Mouse (Mus musculus) heart, adult 2 months (tissue): ENCODE measurements around the gene Prkcq.

Experiments
- CTCF ChIP-seq: fragments of 200-600 bp; IDR thresholded peaks from 2 replicates; pipeline ENCODE4 v1.8.1; 2022; ENCODE audit warnings: antibody characterized with exemption, mild to moderate bottlenecking, moderate library complexity
- POLR2A ChIP-seq: fragments of 200-500 bp; IDR thresholded peaks from 2 replicates; pipeline ENCODE4 v1.6.1; 2011; ENCODE audit warnings: mild to moderate bottlenecking, low read depth, low read length, control low read depth; ENCODE audit not compliant: insufficient read depth

DNA sequence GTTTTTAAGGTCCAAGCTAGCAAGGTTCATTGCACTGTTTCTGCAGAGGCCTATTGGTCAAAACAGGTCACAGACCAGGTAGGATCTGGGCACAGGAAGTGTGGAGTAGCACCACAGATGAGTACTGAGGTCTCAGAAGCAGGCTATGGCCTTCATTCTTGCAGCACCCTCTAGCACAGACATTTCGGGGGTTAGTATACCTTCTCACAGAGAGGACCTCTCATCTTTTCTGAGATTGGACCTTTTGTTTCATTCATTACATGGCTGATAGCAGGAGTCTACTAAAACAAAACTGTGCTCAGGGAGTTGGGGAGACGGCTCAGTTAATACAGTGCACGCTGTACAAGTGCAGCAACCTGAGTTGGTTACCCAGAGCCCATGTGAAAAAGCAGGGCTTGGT is 14.7 kb downstream of the Prkcq start:
- TF ChIP-seq CTCF (no peak), POLR2A (no peak)
